24 mouse cellular contexts compared by ENCODE assay signal in the genomic region with DNA sequence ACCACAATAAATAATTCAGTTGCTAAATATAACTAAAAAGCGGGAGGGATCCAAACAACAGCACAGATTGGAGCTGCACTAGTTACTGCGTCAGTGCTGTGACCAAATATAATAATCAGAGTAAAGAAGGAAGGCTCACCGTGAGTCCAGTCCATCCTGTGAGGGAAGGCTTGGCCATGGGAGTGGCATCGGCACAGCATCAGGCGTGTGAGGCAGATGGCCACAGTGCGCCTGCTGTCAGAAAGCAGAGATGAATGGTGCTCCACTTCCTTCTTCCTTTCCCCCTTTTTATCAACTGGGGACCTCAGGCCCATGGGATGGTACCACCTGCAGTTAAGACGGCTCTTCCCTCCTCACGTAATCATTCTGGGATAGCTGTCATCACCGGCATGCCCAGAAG.
"Had no signal": no experiment of that assay in that cellular context is flagged by ENCODE, and none has a peak within 500 bp of the region (broad histone marks: within the 10 kb centered on the region; RNA-seq: fewer than 3 reads in every experiment).

No protein-coding gene starts in this region.

- H3K4me3 ChIP-seq: heart, adult 2 months; heart, embryonic 13.5 days; heart, embryonic 15.5 days; hindbrain, embryonic 13.5 days; hindbrain, embryonic 15.5 days; layer of hippocampus, adult 2 months; left cerebral cortex, adult 2 months; limb, embryonic 10.5 days; limb, embryonic 12.5 days; liver, embryonic 13.5 days; liver, embryonic 15.5 days had no signal

- H3K36me3 ChIP-seq: heart, embryonic 13.5 days; heart, embryonic 15.5 days; hindbrain, embryonic 13.5 days; hindbrain, embryonic 15.5 days; limb, embryonic 10.5 days; limb, embryonic 12.5 days; liver, embryonic 13.5 days; liver, embryonic 15.5 days had no signal

- ATAC-seq: hindbrain, postnatal 0 days; intestine, embryonic 16.5 days had no signal

- H3K27me3 ChIP-seq: heart, embryonic 13.5 days; heart, embryonic 15.5 days; hindbrain, embryonic 13.5 days; hindbrain, embryonic 15.5 days; limb, embryonic 12.5 days; liver, embryonic 13.5 days; liver, embryonic 15.5 days had no signal

- DNase-seq: gastrocnemius, postnatal 14 days; gastrocnemius, postnatal 36 days; heart, adult 11 months; heart, adult 2 months; heart, postnatal 14 days; heart, postnatal 36 days; kidney, adult 18-20 months; kidney, adult 8-10 months; kidney, postnatal 10 days; kidney, postnatal 25 days; kidney, postnatal 4 days; liver; liver, embryonic 13.5 days had no signal

- H3K9me3 ChIP-seq: heart, embryonic 13.5 days; heart, embryonic 15.5 days; hindbrain, embryonic 13.5 days; hindbrain, embryonic 15.5 days; limb, embryonic 10.5 days; limb, embryonic 12.5 days; liver, embryonic 13.5 days; liver, embryonic 15.5 days had no signal

- H3K4me1 ChIP-seq: hindbrain, embryonic 13.5 days; hindbrain, embryonic 15.5 days; limb, embryonic 10.5 days; limb, embryonic 12.5 days; liver, embryonic 13.5 days; liver, embryonic 15.5 days had no signal
